Mouse (Mus musculus): Measurements from ENCODE around the gene Ctnna3.

The Ctnna3 gene

DNA sequence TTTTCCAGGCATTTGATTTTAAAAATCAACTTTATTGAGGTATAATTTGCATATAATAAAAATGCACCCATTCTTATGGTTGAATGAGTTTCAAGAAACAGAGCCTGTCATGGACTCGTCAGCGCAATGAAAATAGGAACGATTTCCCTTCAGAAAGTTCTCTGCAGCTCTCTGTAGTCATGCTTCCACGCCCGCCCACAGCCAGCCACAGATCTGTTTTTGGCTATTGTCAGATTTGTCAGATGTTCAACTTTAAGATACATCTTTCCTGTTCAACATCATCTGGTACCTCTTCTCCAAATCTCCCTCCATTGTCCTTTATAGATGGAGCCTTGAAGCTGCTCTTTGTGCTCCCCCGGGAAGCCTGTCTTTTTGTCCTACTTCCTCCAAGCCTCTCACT is 280.3 kb downstream of the Ctnna3 start:
- DNase-seq (ENCODE audit: low read depth, low spot score) = no peak

DNA sequence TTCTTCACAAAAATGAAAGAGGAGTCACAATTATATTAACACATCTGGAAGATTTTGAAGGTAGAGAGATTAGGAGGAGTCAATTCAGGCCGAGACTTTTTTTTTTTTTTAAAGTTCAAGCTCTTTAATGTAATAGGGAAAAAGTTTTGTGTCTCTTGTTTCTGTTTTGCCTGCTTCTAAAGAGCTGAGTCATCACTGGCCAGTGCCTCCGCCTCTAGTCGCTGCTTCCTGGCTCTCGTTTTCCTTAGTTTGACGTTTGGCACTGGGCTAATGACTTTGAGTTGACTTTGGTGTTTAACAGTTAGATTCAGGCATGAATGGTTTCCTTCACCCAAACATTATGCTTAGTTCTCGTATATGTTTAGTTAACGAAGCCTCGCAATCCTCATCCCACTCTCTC is 282.6 kb downstream of the Ctnna3 start:
- no peak for DNase-seq (ENCODE audit: low read depth, low spot score)

- DNase-seq (ENCODE audit: low read depth, low spot score) = no peak
Observed at GRCm38 (mm10) chr10:63714151-63714550, 284.3 kb downstream of the Ctnna3 start.

DNA sequence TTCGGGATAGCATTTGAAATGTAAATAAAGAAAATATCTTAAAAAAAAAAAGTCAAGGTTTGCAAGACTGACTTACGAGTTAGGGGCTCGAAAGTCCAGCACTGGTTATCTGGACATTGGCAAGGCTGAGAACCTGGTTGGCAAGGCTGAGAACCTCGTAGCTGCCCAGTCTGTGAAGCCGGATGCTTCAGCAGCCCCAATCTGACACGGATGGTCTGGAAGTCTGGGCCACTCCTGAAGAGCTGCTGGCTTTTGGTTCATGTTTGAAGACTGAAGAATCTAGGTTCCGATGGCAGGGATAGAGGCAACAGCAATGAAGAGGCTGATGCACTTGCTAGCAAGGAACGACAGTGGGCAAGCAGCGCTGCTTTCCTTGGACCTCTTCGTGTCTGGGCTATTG is 339.0 kb downstream of the Ctnna3 start:
- DNase-seq (ENCODE audit: low read depth, low spot score) = no peak

- DNase-seq (ENCODE audit: low read depth, low spot score) = no peak
Observed at GRCm38 (mm10) chr10:63771656-63772055, 341.8 kb downstream of the Ctnna3 start.

- no peak for DNase-seq (ENCODE audit: low read depth, low spot score)
Observed at GRCm38 (mm10) chr10:63772074-63772473, 342.2 kb downstream of the Ctnna3 start.

GRCm38 (mm10) chr10:63781948-63782347 is 352.1 kb downstream of the Ctnna3 start:
- DNase-seq (ENCODE audit: low read depth, low spot score) = no peak

GRCm38 (mm10) chr10:63784808-63785535 is 355.1 kb downstream of the Ctnna3 start:
- DNase-seq (ENCODE audit: low read depth, low spot score) = no peak

GRCm38 (mm10) chr10:63786390-63786789 is 356.5 kb downstream of the Ctnna3 start:
- DNase-seq (ENCODE audit: low read depth, low spot score) = no peak

GRCm38 (mm10) chr10:63803909-63804308 is 374.0 kb downstream of the Ctnna3 start:
- peak; percentile 74 for DNase-seq (ENCODE audit: low read depth, low spot score)

DNA sequence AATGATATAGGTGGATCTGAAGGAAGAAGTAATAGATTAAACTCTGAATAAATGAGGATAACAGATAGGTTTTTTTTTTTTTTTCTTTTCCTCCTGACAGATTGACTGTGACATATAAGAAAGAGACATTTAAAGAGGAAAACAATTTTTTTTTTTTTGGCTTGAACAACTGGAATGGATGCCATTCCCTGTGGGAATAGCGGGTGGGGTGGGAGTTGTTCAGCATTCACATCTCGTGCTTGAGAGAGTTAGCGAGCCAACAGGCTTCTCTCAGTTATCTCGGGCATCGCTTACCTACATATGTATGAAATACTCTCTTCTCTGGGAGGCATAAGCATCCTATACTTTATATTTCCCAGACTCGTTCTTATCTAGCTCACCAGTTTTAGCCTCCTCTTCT is 375.7 kb downstream of the Ctnna3 start:
- no peak for DNase-seq (ENCODE audit: low read depth, low spot score)

GRCm38 (mm10) chr10:63806254-63806653 is 376.4 kb downstream of the Ctnna3 start:
- no peak for DNase-seq (ENCODE audit: low read depth, low spot score)

DNA sequence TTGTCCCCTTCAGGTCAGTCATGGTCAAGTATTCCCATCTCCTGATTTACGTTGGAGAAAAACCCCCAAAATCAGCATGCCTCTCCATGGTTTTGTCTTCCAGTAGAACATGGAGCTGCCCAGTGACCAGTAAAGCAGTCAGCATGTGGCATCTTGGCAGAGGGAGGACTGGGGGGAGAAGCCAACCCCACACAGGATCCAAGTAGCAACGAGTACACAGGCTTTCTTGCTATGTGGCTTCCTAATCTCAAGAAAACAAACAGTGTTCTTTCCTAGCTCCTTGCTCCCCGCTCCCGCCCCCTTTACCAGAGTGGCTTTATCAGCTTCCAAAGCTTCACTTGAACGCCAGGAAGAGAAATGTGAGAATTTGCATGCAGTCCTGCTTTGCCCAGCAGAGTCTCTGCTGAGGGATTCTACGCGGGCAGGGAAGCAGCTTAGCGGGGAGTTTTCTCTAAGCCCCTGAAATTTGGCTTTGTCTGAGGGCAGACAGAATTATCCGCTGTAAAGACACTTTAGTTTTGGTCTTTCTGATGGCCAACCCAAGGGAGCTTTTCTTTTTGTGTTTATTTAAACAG is 380.2 kb downstream of the Ctnna3 start:
- DNase-seq (ENCODE audit: low read depth, low spot score) = no peak

DNA sequence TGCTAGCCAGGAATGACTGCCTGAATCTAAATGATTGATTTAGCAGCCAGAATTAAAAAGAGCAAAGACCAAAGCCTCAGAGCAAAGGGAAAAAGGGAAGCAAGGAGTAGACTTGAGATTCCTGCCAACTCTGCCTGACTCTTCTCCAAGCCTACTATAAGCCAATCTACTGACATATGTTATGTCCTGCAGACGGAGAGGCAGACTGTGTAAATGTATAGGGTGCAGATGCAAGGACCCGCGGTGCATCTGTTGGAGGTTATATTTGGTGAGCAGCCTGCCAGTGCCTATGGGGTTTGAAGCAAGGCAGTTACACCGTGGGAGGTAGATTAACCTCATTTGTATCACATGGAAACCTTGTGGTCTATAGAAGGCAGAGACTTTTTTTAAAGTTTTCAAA is 409.1 kb downstream of the Ctnna3 start:
- DNase-seq (ENCODE audit: low read depth, low spot score) = peak; percentile 26

- no peak for DNase-seq (ENCODE audit: low read depth, low spot score)
Observed at GRCm38 (mm10) chr10:63851946-63852345, 422.0 kb downstream of the Ctnna3 start.

- DNase-seq (ENCODE audit: low read depth, low spot score) = no peak
Observed at GRCm38 (mm10) chr10:63869123-63869522, 439.2 kb downstream of the Ctnna3 start.

- DNase-seq (ENCODE audit: low read depth, low spot score) = no peak
Observed at GRCm38 (mm10) chr10:63880462-63880903, 450.6 kb downstream of the Ctnna3 start.

GRCm38 (mm10) chr10:63886449-63887088 is 456.7 kb downstream of the Ctnna3 start:
- DNase-seq (ENCODE audit: low read depth, low spot score) = no peak

DNA sequence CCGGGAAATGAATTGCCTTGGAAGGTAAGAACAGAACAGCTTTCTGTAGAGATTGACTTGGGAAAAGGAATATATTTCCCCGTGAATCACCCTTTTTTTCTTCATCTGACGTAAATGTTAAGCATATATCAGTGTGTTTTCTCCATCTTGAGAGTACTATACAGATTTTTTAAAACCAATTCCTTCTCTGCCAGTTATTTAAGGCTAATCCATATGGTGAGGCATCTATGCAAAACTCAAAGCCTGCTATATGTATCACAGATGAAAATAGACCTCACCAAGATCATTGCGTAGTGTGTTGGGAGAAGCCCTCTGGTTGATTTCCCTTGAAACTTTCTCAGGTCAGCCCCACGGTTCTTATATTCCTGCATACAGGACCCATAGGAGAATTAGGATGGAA is 464.7 kb downstream of the Ctnna3 start:
- no peak for DNase-seq (ENCODE audit: low read depth, low spot score)

GRCm38 (mm10) chr10:63899891-63900290 is 470.0 kb downstream of the Ctnna3 start:
- DNase-seq (ENCODE audit: low read depth, low spot score) = no peak

DNA sequence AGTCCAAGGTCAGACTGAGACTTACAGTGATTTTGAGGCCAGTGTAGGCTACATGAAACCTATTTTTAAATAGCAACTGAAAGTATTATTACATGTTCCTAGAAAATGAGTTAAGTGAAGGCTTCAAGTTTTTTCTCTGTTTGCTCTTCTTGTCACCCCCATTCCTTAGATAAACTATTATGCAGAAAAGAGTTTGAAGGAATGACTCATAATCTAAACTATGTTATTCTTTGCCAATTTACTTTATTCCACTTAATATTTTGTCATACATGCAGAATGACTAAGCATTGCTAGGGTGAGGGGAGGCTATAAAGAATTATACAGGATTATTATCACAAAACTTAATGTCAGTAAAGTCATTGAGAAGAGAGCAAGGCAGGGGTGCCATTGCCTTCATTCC is 479.0 kb downstream of the Ctnna3 start:
- DNase-seq (ENCODE audit: low read depth, low spot score) = no peak

- DNase-seq (ENCODE audit: low read depth, low spot score) = no peak
Observed at GRCm38 (mm10) chr10:63927334-63927733, 497.4 kb downstream of the Ctnna3 start, which contains the start of gene Gm10118. Gene Gm10118 (minus strand): TSS chr10:63927434.

GRCm38 (mm10) chr10:63933946-63934345 is 504.0 kb downstream of the Ctnna3 start:
- DNase-seq (ENCODE audit: low read depth, low spot score) = no peak
